Mouse (Mus musculus) adrenal gland (tissue): ENCODE data around the gene Tada2b.

Source experiments
- intact Hi-C: fragments of 180-260 bp; cut with DNase I; formaldehyde crosslinking; loops from one replicate; pipeline ENCODE4 v1.15.1; 2025
- long read RNA-seq, 2 experiments: library from polyadenylated mRNA; unstranded; transcript quantifications; one replicate each; pipeline ENCODE4 v2.0.0; 2020; ENCODE audit warnings: borderline replicate concordance in 1 of 2; ENCODE audit not compliant: insufficient replicate concordance in 1 of 2

The Tada2b gene
- long read RNA-seq, experiment 1, partial matches to known transcripts = 0 of 7 reads
- long read RNA-seq, experiment 1, other reads (novel, unspliced or antisense) = 6 of 7 reads
- long read RNA-seq, experiment 2, partial matches to known transcripts = 0 of 3 reads
- long read RNA-seq, experiment 2, other reads (novel, unspliced or antisense) = 3 of 3 reads

GRCm38 (mm10) chr5:36484171-36484990 is at the start of gene Tada2b, which contains the start of gene Ccdc96:
Gene Tada2b, minus strand, starts transcription at chr5:36484285.
Gene Ccdc96, plus strand, starts transcription at chr5:36484588.
- intact Hi-C loops = no loop called here

GRCm38 (mm10) chr5:36530129-36530751 is 46.2 kb upstream of the Tada2b start:
- intact Hi-C loops = loop anchor here (5.0 kb wide), 2 partner anchors 52 to 53 kb away; no protein-coding TSS in a partner anchor

- intact Hi-C loops = loop anchor here (5.0 kb wide), 3 partner anchors 52 to 213 kb away; no protein-coding TSS in a partner anchor
These were observed 45.6 kb upstream of the Tada2b start for GRCm38 (mm10) chr5:36529698-36530097.

GRCm38 (mm10) chr5:36526921-36527320 is 42.8 kb upstream of the Tada2b start:
- intact Hi-C loops = loop anchor here (5.0 kb wide), 1 partner anchor 215 kb away; no protein-coding TSS in a partner anchor

GRCm38 (mm10) chr5:36526274-36526673 is 42.2 kb upstream of the Tada2b start:
- intact Hi-C loops = loop anchor here (5.0 kb wide), 1 partner anchor 216 kb away; no protein-coding TSS in a partner anchor

GRCm38 (mm10) chr5:36525216-36525615 is 41.1 kb upstream of the Tada2b start:
- intact Hi-C loops = loop anchor here (5.0 kb wide), 1 partner anchor 217 kb away; no protein-coding TSS in a partner anchor

GRCm38 (mm10) chr5:36523219-36523703 is 39.2 kb upstream of the Tada2b start:
- intact Hi-C loops = no loop called here

- intact Hi-C loops = no loop called here
These were observed 38.7 kb upstream of the Tada2b start for GRCm38 (mm10) chr5:36522782-36523181.

- intact Hi-C loops = no loop called here
These were observed 35.7 kb upstream of the Tada2b start for GRCm38 (mm10) chr5:36519751-36520150.

GRCm38 (mm10) chr5:36517596-36517995 is 33.5 kb upstream of the Tada2b start:
- intact Hi-C loops = no loop called here

GRCm38 (mm10) chr5:36515558-36515957 is 31.5 kb upstream of the Tada2b start:
- intact Hi-C loops = no loop called here

GRCm38 (mm10) chr5:36515126-36515525 is 31.0 kb upstream of the Tada2b start:
- intact Hi-C loops = no loop called here

- intact Hi-C loops = no loop called here
These were observed 26.9 kb upstream of the Tada2b start for GRCm38 (mm10) chr5:36510956-36511355.

- intact Hi-C loops = no loop called here
These were observed 24.3 kb upstream of the Tada2b start for GRCm38 (mm10) chr5:36508351-36508750.

- intact Hi-C loops = no loop called here
These were observed 21.6 kb upstream of the Tada2b start for GRCm38 (mm10) chr5:36505643-36506042.

- intact Hi-C loops = no loop called here
These were observed 21.1 kb upstream of the Tada2b start for GRCm38 (mm10) chr5:36505235-36505634.

- intact Hi-C loops = no loop called here
These were observed 10.6 kb upstream of the Tada2b start for GRCm38 (mm10) chr5:36494709-36495108.

- intact Hi-C loops = no loop called here
These were observed 9.8 kb upstream of the Tada2b start for GRCm38 (mm10) chr5:36493919-36494318.

- intact Hi-C loops = no loop called here
These were observed 5.1 kb upstream of the Tada2b start for GRCm38 (mm10) chr5:36489225-36489624.

- intact Hi-C loops = no loop called here
These were observed 1.2 kb upstream of the Tada2b start for GRCm38 (mm10) chr5:36485306-36485705.
